Mouse (Mus musculus) myocyte (in vitro differentiated cells): ENCODE measurements at regions not wholly inside any gene's neighbourhood (a gene's known extent, or its start where the extent isn't known, plus 50 kb on each side); places are given as distances from the start of the nearest gene placed in this dataset.

ENCODE experiments used
- POLR2A ChIP-seq: IDR thresholded peaks from one replicate; pipeline ENCODE4 v1.6.1; 2011; ENCODE audit warnings: low read depth, mild to moderate bottlenecking, control low read depth, moderate library complexity; ENCODE audit not compliant: insufficient read length
- POLR2AphosphoS2 ChIP-seq: IDR thresholded peaks from one replicate; pipeline ENCODE4 v1.6.1; 2011; ENCODE audit warnings: low read depth, control low read depth; ENCODE audit not compliant: insufficient read length
- TCF12 ChIP-seq: IDR thresholded peaks from one replicate; pipeline ENCODE4 v1.6.1; 2011; ENCODE audit warnings: mild to moderate bottlenecking, control low read depth; ENCODE audit not compliant: poor library complexity, insufficient read depth, severe bottlenecking

- no peak for TF ChIP-seq POLR2A
- TF ChIP-seq POLR2AphosphoS2: no peak
- peak; percentile 60 for TF ChIP-seq TCF12
These were observed 208.3 kb downstream of the Galc start for GRCm38 (mm10) chr12:98050934-98051333.
